Mouse (Mus musculus) forebrain, embryonic 11.5 days (tissue): Measurements from ENCODE around the gene Lpar6. TPM values are rescaled to one million over a fixed set of nuclear protein-coding genes. Genes with fewer than 3 reads are reported as not detected.

Experiments
- ATAC-seq: fragments of 200-750 bp; cut with Nextera tagmentation; replicated peaks from 2 replicates; pipeline ENCODE4 v1.8.0; 2017; ENCODE audit warnings: moderate TSS enrichment; ENCODE audit not compliant: low FRiP score
- DNase-seq: peaks from one replicate; pipeline ENCODE4 v3.0.0-alpha.2; 2017; ENCODE audit warnings: low spot score
- H3K27ac ChIP-seq: fragments of 300-500 bp; sonication (generic); 2 replicates; pipeline ENCODE4 v1.5.1; 2014; ENCODE audit warnings: low read depth, low read length
- H3K27me3 ChIP-seq: fragments of 300-500 bp; sonication (generic); 2 replicates; pipeline ENCODE4 v1.6.1; 2014; ENCODE audit warnings: mild to moderate bottlenecking, low read length, mixed read lengths; ENCODE audit not compliant: control insufficient read depth, insufficient read depth
- H3K36me3 ChIP-seq: fragments of 300-500 bp; sonication (generic); 2 replicates; pipeline ENCODE4 v1.6.1; 2014; ENCODE audit warnings: mild to moderate bottlenecking, low read length, moderate library complexity, mixed read lengths; ENCODE audit not compliant: control insufficient read depth, insufficient read depth
- H3K4me1 ChIP-seq: fragments of 300-500 bp; sonication (generic); replicated peaks from 2 replicates; pipeline ENCODE4 v1.6.1; 2014; ENCODE audit warnings: low read length, mixed read lengths; ENCODE audit not compliant: control insufficient read depth, insufficient read depth
- H3K4me2 ChIP-seq: fragments of 300-500 bp; sonication (generic); 2 replicates; pipeline ENCODE4 v1.6.1; 2014; ENCODE audit warnings: low read depth, mild to moderate bottlenecking, low read length, moderate library complexity, mixed read lengths; ENCODE audit not compliant: severe bottlenecking
- H3K4me3 ChIP-seq: fragments of 300-500 bp; sonication (generic); 2 replicates; pipeline ENCODE4 v1.5.1; 2014; ENCODE audit warnings: low read depth, low read length
- H3K9ac ChIP-seq: fragments of 300-500 bp; sonication (generic); 2 replicates; pipeline ENCODE4 v1.6.1; 2014; ENCODE audit warnings: low read length
- H3K9me3 ChIP-seq: fragments of 300-500 bp; sonication (generic); 2 replicates; pipeline ENCODE4 v1.6.1; 2016; ENCODE audit warnings: low read length, mixed read lengths; ENCODE audit not compliant: control insufficient read depth
- WGBS: fragments of 180-500 bp; shearing (Covaris S2); extraction: QIAGEN DNeasy Blood & Tissue Kit; methylation state at CpG from one replicate; pipeline ENCODE4 v1.1.7; 2014; 5-methylcytosine and 5-hydroxymethylcytosine counted together
- polyA plus RNA-seq: library from polyadenylated mRNA; unstranded; fragments of >200 nt; fragmentation: Nextera tagmentation; extraction: Ambion mirVana; gene quantifications from 2 replicates; pipeline ENCODE4 v1.2.1, GENCODE M21; 2014

Lpar6 gene
- polyA plus RNA-seq, 1 experiment from 2014 or later, result 16.5 TPM

DNA sequence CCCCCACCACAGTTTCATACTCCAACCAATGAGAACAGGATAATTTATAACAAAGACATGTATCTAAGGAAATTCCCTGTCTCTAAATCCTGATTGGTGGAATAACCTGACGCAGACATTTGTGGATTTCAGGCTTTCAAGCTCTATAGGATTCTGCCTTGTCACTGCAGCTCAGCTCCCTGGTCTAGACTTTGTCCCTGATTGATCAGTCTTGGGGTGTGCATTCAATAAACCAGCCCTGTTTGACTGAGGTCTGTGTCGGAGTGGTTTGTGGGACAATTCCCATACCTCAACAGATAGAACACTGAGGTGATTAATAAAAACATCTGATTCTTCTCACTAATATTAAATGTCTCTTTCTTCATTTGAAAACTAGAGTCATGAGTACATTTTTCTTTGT lies 12.4 kb downstream of the Lpar6 start:
- ATAC-seq, result no peak
- DNase-seq, result no peak
- no peak overlapping the region for H3K4me2 ChIP-seq
- no peaks in the 10 kb centered on the region; the same call in 1 of the 2 replicates for H3K36me3 ChIP-seq
- no peak overlapping the region for H3K27ac ChIP-seq
- no peaks in the 10 kb centered on the region for H3K4me1 ChIP-seq
- no peaks in the 10 kb centered on the region for H3K27me3 ChIP-seq
- no peak overlapping the region for H3K4me3 ChIP-seq
- 89% methylated on average over 2 of the region's 2 CpGs for WGBS
- no peaks in the 10 kb centered on the region for H3K9me3 ChIP-seq
- H3K9ac ChIP-seq, result no peak overlapping the region

GRCm38 (mm10) chr14:73252276-73252675 lies 14.6 kb downstream of the Lpar6 start:
- DNase-seq (no peak), ATAC-seq (no peak)
- Histone ChIP-seq H3K9me3 (no peaks in the 10 kb centered on the region), H3K4me1 (no peaks in the 10 kb centered on the region), H3K27ac (no peak overlapping the region), H3K36me3 (no peaks in the 10 kb centered on the region; the same call in 1 of the 2 replicates), H3K4me2 (no peak overlapping the region), H3K27me3 (no peaks in the 10 kb centered on the region), H3K9ac (no peak overlapping the region), H3K4me3 (no peak overlapping the region)
- WGBS, result 52% methylated on average over 2 of the region's 2 CpGs

- 48% methylated on average over 6 of the region's 6 CpGs for WGBS
- no peak for ATAC-seq
- no peaks in the 10 kb centered on the region for H3K4me1 ChIP-seq
Observed at GRCm38 (mm10) chr14:73253453-73254251, 16.0 kb downstream of the Lpar6 start.

GRCm38 (mm10) chr14:73254412-73254811 lies 16.7 kb downstream of the Lpar6 start:
- no peaks in the 10 kb centered on the region; the same call in 1 of the 2 replicates for H3K36me3 ChIP-seq
- no peak overlapping the region for H3K9ac ChIP-seq
- H3K4me1 ChIP-seq, result no peaks in the 10 kb centered on the region
- no peak for DNase-seq
- WGBS, result 67% methylated on average over 4 of the region's 4 CpGs
- no peak overlapping the region for H3K4me2 ChIP-seq
- H3K27me3 ChIP-seq, result no peaks in the 10 kb centered on the region
- no peak overlapping the region for H3K27ac ChIP-seq
- H3K9me3 ChIP-seq, result no peaks in the 10 kb centered on the region
- ATAC-seq, result no peak
- H3K4me3 ChIP-seq, result no peak overlapping the region

More at GRCm38 (mm10) chr14:73253453-73254251, 16.0 kb downstream of the Lpar6 start:
- no peak for DNase-seq
- H3K9ac ChIP-seq, result no peak overlapping the region
- H3K36me3 ChIP-seq, result no peaks in the 10 kb centered on the region; the same call in 1 of the 2 replicates
- no peak overlapping the region for H3K4me2 ChIP-seq
- H3K4me3 ChIP-seq, result no peak overlapping the region
- no peaks in the 10 kb centered on the region for H3K9me3 ChIP-seq
- no peaks in the 10 kb centered on the region for H3K27me3 ChIP-seq
- no peak overlapping the region for H3K27ac ChIP-seq

GRCm38 (mm10) chr14:73255426-73255970 lies 17.8 kb downstream of the Lpar6 start:
- 69% methylated on average over 3 of the region's 3 CpGs for WGBS
- Histone ChIP-seq H3K27ac (no peak overlapping the region), H3K4me2 (no peak overlapping the region), H3K4me1 (no peaks in the 10 kb centered on the region), H3K27me3 (no peaks in the 10 kb centered on the region), H3K4me3 (no peak overlapping the region), H3K9ac (no peak overlapping the region), H3K36me3 (no peaks in the 10 kb centered on the region; the same call in 1 of the 2 replicates), H3K9me3 (no peaks in the 10 kb centered on the region)
- DNase-seq (no peak), ATAC-seq (no peak)

GRCm38 (mm10) chr14:73257348-73257747 lies 19.7 kb downstream of the Lpar6 start:
- H3K4me3 ChIP-seq, result no peak overlapping the region
- no peak for ATAC-seq
- WGBS, result 79% methylated on average over 7 of the region's 7 CpGs

GRCm38 (mm10) chr14:73258181-73258580 lies 20.5 kb downstream of the Lpar6 start:
- no peak for DNase-seq
- no peak for ATAC-seq
- no peak overlapping the region for H3K4me2 ChIP-seq
- H3K4me3 ChIP-seq, result no peak overlapping the region
- no peak overlapping the region for H3K9ac ChIP-seq
- H3K36me3 ChIP-seq, result no peaks in the 10 kb centered on the region
- no peaks in the 10 kb centered on the region for H3K9me3 ChIP-seq
- H3K27me3 ChIP-seq, result no peaks in the 10 kb centered on the region
- H3K4me1 ChIP-seq, result no peaks in the 10 kb centered on the region
- no peak overlapping the region for H3K27ac ChIP-seq
- WGBS, result 72% methylated on average over 4 of the region's 4 CpGs

More at GRCm38 (mm10) chr14:73257348-73257747, 19.7 kb downstream of the Lpar6 start:
- no peak for DNase-seq
- Histone ChIP-seq H3K36me3 (no peaks in the 10 kb centered on the region; the same call in 1 of the 2 replicates), H3K4me2 (no peak overlapping the region), H3K27me3 (no peaks in the 10 kb centered on the region), H3K27ac (no peak overlapping the region), H3K4me1 (no peaks in the 10 kb centered on the region), H3K9me3 (no peaks in the 10 kb centered on the region), H3K9ac (no peak overlapping the region)

DNA sequence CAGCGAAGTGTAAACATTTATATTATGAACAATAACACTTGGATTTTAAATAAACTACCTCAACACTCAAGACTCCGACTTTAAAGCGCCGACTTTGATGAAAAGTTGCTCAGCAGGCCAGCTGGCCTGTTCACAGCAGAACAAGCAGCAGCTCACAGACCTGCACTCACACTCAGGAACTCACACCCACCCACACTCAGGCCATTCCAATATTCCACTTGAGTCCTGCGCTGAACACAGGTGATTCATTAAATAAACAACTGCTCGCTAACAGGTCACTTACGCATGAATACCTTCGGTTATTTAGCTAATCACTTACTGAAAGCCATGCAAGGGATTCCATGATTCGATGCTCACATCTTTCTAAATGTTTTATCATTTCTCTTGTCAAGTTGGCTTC lies 24.5 kb downstream of the Lpar6 start:
- 93% methylated on average over 9 of the region's 9 CpGs for WGBS
- Histone ChIP-seq H3K4me2 (no peak overlapping the region), H3K27ac (no peak overlapping the region), H3K9ac (no peak overlapping the region), H3K9me3 (no peaks in the 10 kb centered on the region; the same call in 1 of the 2 replicates), H3K36me3 (peaks cover 2% of the 10 kb centered on the region), H3K4me3 (no peak overlapping the region), H3K27me3 (no peaks in the 10 kb centered on the region), H3K4me1 (no peaks in the 10 kb centered on the region)
- ATAC-seq, result no peak
- no peak for DNase-seq
